Mouse (Mus musculus) effector memory CD4-positive, alpha-beta T cell, adult 5 months (primary cell): Measurements from ENCODE around the gene Samm50. TPM values are rescaled to one million over a fixed set of nuclear protein-coding genes. Genes with fewer than 3 reads are reported as not detected.

ENCODE experiments used
- polyA plus RNA-seq: library from polyadenylated mRNA; unstranded; fragments of 100-300 nt; shearing (Covaris generic); gene quantifications from one replicate; pipeline ENCODE4 v1.2.1, GENCODE M21; 2017

Gene Samm50
- 90.2 TPM for polyA plus RNA-seq

GRCm38 (mm10) chr15:84192058-84192791, at the start of gene Samm50:
Samm50 (plus strand) TSS chr15:84192241.

DNA sequence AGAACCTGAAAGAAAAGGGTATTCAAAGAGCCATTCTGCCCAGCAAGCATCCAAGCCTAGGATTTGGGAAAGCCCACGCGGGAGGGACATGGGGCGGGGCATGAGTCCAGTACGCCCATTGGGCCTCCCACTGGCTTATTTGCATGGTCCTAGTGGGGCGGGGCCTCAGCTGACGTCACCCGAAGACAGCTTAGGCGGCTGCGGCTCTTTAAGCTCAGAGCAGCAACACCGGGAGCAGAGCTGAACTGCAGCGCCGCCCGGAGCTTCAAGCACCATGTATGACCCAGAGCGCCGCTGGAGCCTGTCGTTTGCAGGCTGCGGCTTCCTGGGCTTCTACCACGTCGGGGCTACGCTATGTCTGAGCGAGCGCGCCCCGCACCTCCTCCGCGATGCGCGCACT, 24.4 kb upstream of the Samm50 start, which contains the start of gene Pnpla3:
TSS of gene Pnpla3 (plus strand) at position 238 of the 400 bp plus-strand sequence.

GRCm38 (mm10) chr15:84231721-84232561, 39.9 kb downstream of the Samm50 start, which contains the start of gene Parvb:
Parvb (plus strand) TSS chr15:84232043.

Other genes starting within 250 kb of the Samm50 start
- not detected for gene Efcab6, start 126.9 kb upstream of the Samm50 start, polyA plus RNA-seq
- gene Sult4a1, start 86.5 kb upstream of the Samm50 start, polyA plus RNA-seq, result 1.00 TPM
- gene Pnpla5, start 69.1 kb upstream of the Samm50 start, polyA plus RNA-seq, result not detected
- gene Pnpla3, start 24.4 kb upstream of the Samm50 start, polyA plus RNA-seq, result 2.6 TPM
- gene Parvb, start 39.8 kb downstream of the Samm50 start, polyA plus RNA-seq, result not detected
- 68.0 TPM for gene Parvg, start 131.8 kb downstream of the Samm50 start, polyA plus RNA-seq